Mouse (Mus musculus) gastrocnemius, postnatal 25 days (tissue): ENCODE measurements at regions not wholly inside any gene's neighbourhood (a gene's known extent, or its start where the extent isn't known, plus 50 kb on each side); places are given as distances from the start of the nearest gene placed in this dataset.

Experiments
- DNase-seq: peaks from one replicate; pipeline ENCODE4 v3.0.0; 2022

DNA sequence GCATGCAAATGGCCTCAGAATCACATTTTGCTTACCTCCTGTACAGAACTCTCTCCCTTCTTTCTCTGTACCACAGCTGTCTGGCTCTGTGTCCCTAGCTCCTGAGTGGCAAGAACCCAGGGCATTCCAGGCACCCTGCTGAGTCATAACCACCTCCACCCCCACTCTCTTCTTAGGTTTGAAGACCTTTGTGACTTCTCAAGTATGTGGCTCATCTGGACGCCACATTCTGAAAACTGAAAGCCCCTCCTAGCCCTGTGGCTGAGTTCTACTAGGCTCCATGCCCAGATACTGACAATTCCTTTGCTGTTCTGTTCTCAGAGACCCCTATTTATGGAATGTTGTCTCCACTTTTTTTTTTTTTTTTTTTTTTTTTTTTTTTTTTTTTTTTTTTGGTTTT, 136.9 kb upstream of the Klf6 start:
- DNase-seq = peak; percentile 42

DNA sequence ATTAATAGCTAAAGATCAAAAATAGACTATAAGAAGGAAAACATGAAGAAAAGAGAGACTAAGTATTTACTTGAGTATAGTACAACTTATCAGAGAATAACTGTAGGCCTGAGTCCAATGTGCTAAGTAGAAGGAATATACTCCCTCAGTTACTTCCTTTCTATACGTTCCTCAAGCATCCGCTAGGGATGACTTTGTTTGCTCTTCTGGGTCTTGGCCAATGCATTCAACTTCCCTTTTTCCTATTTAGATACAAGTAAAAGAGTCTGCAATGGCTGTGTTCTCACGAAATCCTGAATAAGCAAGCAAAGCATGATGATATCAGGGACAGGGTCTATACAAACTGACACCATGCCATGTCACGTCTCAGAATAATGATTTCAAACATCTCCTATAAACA, 135.3 kb upstream of the Klf6 start:
- DNase-seq = no peak

DNA sequence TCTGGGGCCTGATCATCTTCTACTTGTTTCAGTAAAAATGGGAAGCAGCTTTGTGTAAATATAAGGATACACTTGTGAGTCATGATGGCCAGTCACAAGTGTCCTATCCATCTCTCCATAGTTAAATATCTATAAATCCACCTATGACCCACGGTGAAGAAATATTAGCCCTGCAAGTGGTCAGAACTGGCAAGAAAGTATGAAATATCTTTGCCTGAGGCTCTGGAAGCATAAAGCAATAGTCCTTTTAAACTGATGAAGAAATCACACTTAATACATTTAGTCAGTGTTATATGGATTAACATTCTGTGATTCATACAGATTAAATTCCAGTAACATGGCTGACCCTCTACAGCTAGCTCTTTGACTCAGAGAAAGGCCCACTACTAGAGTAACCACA, 134.8 kb upstream of the Klf6 start:
- DNase-seq = no peak

DNA sequence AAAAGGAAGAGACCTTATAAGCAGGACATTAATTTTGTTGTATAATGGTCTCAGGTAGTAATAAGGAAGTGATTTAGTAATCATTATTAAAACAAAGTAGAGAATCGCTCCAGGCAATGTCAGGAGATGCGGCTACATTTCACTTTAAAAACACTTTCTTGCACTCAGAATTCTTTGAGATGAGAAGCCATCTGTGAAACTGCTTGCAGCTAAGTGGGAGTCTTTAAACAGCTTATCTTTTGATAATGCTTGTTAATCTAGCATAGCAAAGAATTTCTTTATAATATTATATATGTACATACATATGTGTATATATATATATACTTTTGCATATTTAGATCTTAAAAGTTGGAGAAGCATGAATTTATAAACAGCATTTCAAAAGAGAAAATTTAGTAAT, 133.1 kb upstream of the Klf6 start:
- DNase-seq = no peak

DNA sequence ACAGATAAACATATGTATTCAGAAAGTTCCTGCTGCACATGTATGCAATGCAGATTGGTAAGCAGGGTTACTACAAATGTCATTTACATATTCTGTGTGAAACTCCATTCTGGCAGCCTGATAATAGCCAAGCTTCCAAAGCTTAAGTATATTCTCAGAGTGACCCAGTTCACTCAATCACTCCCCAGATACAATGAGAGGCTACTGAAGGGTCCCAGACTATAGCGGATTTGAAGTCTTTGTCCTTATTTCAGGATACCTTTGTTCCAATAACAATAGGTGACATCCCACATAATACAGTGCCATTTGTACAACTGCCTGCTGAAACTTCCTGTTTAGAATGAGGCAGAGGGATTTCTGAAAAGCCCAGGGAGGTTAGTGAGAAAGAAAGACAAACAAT, 132.5 kb upstream of the Klf6 start:
- no peak for DNase-seq

DNA sequence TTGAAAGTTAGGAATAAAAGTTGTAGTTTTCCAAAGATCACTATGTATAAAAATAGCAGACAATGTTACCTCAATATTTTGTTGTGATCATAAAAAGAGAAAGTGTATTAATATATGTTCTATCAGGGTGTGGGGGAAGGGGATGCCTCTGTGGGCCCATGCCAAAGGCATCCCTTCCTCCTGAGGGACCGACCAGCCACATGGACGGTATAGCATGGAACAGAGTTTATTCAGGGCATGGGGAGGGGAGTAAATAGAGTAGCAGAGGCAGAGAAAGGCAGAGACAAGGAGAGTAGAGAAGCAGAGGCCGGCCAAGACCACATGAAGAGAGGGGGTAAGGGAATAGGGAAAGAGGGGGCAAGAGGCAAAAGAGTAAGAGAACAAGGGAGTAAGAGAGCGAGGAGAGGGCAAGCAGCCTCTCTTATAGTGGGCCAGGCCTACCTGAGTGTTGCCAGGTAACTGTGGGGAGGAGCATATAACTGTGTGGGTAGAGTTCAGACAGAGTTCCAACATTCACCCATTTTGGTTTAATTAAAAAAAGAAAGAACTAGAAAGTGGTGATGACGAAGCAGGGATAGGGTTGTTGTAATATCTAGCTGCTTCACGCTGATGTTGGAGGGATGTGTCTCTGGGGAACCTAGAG, 131.7 kb upstream of the Klf6 start:
- no peak for DNase-seq

DNA sequence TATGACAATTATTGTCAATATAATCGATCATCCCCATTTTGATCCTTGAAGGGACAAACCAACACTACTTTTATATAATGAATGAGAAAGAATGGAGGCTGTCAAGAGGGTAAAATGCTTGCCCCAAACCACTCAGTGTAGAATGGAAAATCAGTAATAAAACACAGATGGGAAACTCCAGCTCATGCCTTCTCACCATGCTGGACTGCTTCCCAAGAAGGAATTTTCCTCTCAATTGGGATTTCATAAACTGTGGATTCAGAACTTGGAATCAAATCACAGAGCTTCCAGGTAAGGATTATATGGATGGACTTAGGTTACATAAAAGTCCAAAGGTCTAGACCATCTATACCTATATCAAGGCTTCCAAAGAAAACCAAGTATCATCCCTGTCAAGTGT, 129.1 kb upstream of the Klf6 start:
- DNase-seq = no peak

DNA sequence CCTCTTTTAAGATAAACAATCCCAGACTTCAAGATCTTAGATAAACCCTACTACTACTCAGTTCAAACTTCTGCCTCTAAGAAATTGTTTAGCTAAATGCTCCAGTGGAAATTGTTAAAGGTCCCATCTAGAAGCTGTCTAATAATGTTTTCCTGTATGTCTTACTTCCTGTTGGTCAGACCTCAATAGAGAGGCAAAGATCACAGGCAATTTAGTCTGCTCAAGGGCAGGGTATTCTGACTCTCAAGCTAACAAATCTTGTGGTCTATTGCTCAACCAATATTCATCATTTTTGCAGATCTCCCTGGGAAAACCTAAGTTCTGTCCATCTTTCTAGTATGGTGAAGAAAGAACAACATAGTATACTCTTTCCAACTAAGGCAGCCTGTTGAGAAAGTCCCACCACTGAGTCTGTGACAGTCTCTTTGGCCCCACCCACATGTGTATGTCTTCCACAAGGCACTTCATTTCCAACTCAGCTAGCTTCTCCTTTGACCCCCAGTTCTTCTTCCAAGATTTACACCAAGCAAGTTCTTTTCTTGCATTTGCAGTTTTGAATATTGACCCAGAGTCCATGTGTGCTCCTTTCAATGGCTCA, 126.2 kb upstream of the Klf6 start:
- DNase-seq = no peak

DNA sequence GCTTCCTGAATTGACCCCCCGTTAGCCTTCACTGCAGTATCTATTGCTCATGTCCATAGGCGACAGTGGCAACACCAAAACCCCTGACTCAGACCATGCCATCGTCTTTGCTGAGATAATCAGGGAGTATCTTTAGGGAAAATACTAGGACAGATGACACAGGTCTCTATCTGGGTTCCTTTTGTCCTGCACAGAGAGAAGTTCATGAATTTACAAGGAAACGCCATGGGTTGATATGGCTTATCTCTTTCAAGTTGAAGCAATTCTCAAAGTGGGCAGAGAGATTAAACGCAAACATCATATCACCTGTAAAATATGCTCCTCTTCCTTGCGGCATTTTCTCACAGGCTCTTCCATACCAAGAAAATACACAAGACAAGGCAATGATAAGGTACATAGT, 124.8 kb upstream of the Klf6 start:
- no peak for DNase-seq

DNA sequence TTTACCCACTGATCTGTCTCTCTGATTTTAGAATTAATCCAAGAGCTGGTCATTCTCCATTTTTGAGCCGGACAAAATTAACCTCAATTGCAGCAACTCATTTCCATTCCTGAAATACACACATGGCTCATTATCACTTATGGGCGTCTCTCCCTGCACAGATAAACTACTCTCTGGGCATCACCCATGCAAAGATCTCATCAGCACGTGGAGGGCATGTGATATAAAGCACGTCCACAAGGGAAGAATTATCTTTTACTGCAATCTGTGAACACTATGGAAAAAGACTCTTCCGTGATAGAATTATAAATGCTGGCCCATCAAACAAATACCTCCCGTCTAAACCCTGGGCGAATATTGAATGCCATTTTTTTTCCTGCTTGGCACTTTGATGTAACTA, 124.1 kb upstream of the Klf6 start:
- no peak for DNase-seq

DNA sequence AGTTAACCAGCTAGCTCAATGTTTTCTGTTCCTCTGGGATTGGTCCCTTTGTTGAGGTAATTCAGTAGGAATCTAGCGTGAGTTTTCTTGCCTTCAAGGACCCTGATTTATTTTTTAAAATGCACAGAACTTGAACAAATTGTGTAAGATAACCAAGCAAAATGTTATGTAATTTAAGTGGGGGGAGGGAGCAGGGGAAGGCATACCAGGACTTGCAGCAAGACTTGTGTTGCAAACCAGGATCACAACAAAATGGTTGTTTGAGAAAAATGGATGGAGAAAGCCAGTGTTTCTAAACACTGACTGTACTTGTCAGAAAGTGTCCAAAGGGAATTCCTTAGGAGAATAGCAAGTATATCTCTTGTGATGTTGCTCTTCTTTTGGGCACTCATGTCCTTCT, 120.5 kb upstream of the Klf6 start:
- DNase-seq = no peak

DNA sequence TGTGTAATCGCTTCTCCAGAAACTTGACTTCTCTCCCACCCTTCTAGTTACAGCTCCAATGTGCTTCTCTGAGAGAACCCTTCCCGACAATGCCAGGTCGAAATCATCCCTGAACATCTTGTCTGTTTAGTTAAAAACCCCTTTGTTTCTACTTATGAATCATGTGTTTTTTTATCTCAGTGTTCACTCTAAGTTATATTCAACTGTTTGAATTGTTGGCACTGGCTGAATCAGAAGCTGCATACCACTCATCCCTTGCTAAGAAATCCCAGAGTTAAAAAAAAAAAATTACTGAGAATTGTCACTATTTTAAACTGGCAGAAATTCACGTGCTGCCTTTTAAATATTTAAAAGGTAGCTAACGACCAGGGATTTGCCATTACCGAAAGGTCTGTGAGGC, 116.3 kb upstream of the Klf6 start:
- DNase-seq = no peak

DNA sequence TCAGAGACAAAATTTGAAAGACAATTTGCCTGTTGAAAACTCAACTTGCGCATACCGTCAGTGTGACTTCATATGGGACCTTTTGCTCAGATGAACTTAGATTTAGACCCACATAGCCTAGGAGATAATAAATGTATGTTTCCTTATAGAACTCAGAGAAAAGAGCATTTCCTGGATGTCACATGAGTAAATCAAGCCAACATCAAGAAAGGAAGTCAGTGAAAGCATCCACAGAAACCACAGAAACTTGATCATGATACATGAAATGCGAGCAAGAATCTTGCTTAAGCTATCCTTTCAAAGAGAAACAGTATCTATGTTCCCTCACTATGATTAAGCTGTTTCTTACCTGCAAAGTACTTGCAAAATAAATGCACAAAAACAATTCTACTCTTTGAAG, 104.1 kb upstream of the Klf6 start:
- DNase-seq = no peak

DNA sequence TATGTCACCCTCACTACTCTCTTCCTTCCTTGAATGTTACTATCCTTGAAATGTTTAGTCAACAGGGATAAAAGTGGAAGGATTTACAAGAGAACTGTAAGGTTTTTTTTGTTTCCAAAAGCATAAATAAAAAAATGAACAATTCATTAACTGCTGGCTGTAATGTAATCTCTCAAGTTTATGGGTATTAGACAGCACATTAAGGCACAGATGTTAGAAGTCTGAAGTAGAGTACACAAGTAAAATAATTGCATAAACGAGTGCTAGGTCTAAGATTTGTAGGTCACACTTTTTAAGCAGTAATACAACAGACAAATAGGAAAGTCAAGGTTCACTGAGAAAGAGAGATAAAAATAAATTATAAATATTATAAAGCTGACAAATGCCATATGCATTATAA, 103.3 kb upstream of the Klf6 start:
- DNase-seq = no peak

DNA sequence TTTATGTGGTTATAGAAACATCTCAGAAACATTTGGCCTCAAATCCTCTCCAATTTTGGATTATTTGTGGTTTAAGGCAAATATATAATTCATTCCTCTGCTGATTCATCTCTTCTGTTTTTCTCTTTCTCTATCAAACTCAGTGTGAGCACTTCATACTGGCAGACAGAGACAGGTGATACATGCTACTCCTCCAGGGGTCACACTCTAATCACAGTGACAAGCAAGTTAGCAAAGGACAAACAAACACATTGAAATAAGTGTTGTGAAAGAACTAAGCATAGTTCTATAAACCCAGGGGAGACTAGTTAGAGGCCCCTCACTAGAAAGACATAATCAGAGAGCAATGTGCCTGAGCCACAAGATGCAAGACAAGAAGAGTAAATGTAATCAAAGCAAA, 101.3 kb upstream of the Klf6 start:
- no peak for DNase-seq

DNA sequence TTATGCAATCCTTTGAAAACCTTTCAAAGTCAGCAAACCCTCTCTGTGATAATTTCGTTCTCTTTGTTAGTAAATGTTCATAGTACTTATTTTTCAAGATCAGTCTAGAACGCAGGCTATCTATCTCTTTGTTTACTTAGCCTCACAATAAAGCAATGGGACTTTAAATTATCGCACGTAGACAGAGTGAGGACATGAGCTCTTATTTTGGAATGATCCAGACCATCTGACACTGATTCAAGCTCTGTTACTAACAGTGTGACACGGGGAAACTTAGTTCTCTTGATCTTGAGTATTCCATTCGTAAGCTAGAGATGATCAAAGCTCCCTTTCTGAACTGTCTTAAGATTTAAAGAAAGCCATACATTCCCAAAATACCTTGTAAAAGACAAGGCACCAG, 94.9 kb upstream of the Klf6 start:
- DNase-seq = no peak

DNA sequence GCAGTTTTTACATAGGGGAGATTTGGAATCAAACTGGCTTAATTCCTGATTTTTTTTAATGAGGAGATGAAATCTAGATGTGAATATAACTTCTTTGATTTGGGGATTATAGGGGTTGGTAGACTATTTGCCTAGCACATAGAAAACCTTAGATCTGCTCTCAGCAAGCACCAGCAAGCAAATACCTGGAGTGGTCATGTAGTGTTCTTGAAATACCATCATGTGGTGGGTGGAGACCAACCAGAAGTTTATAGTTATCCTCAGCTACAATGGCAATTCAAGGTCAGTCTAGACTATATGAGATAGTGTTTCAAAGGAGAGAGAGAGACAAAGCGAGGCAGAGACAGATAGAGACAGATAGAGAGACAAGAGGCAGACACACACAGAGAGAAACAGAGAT, 94.1 kb upstream of the Klf6 start:
- no peak for DNase-seq

DNA sequence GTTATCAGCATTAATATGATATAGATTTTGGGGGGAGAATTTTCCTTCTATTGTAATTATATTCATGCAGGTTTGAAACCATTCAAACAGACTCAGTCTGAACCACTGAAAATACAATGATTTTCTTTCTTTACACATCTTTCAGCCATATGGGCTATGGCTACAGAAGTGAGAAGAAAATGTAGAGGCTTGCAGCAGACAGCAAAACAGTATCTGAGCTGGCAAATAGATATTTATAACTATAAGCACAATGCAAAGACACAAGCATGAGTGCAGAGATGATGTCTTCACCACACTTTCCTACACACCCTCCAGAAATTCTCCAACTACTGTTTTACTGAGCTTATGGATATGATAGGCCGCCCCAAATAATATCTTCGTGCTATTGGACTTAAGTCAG, 92.6 kb upstream of the Klf6 start:
- no peak for DNase-seq

DNA sequence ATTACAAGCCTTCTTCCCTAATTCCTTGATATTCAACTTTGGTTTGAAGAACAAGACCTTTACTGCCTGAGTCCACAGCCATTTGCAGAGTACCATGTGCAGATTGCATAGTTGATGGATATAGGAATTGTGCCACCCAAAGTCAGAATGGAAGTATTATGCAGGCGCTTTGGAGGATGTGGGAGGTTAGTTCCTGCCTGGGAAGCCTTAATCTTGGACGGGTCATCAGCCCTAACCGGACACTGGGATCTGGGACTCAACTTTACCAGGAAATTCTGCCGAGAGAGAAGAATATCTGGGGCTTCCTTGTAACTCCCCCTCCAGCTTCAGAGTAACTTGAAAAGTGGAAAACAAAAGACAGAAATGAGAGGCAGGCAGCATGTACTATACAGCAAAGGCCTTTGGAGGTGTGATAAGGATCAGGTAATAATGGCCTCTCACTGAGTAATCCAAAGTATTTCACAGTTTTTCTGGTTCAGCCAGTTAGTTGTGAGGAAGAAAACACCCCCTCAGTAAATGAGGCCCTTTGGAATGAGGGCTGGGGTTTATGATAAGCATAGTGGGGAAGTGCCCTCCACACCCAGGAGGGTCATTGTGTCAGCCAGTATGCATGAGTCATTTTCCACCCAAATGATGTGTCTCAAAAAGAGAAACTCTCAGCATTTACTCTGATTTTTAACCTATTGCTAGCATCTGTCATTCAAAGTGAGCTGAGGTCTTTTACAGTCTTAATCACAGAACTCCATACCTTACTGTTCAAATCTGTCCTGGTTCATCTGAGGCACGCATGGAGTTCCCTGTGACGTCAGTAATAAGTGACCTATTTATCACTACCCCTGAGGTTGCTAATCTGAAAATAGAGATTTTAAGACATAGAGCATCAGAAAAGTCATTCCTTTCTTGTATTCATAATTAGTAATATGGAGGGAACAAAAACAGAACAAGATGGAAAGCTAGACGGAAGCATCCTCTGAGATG, 91.7 kb upstream of the Klf6 start:
- no peak for DNase-seq

DNA sequence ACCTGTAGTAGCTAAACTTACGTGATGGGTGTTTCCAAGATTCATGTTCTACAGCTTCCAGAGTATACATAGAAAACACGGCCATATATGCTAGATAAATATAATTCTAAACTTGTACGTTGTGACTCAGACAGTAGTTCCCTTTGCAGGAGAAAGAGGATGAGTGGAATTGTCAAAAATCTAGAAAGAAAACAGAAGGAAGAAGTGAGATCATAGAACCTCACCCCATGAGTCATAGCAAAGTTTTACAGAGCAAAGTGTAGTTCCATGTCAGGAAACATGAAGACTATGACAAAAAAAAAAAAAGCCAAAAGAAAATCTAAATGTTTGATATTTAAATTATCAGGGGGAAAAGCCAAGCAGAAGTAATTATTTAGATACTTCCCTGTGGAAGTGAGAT, 87.5 kb upstream of the Klf6 start:
- no peak for DNase-seq

DNA sequence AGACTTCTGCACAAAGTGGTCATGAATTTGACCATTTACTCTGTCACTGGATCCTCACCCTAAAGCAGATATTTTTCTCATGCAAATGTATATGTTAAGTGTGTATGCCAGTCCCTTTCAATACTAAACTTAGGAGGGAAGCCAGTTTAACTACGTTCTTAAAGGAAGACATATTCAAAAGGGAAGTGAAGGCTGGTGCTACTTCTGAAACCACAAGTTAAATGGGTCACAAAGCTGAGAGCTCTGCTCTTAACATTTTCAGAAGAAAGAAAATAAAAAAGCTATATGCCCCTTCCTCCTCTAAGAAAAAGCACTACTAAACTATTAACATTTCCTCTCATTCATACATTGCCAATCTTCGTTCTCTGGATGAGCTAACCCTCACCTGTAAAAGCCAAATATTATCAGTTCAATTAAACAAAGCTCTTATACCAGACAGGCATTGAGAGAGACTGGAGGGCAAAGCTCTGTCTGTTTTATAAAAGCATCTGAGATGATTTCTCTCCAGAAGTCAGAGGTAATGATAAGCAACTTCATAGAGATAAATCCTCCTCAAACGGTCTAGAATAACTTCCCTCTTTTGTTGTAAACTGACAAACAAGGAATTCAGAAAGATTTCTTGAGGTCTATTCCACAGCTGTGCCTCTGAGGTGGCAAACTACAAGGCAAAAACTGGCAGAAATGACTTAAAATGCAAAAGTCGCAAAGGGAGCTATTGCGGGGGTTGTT, 82.7 kb upstream of the Klf6 start:
- no peak for DNase-seq

DNA sequence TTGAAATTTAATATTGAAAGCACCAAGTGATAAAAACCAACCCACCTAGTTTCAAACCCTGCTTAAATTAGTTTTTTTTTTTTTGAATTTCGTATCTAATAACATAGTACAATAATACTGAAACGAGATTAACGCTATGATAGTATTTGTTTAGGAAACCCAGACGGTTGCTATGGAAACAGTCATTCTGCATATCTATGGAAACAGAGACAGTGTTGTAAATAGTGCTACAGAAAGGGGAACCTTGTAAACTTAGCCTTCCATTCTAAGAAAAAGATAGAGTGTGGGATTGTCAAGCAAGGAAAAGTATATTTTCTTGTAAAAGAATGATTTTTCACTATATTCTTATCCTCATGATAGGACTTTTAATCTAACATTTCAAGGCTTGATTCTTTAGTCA, 81.9 kb upstream of the Klf6 start:
- DNase-seq = no peak

DNA sequence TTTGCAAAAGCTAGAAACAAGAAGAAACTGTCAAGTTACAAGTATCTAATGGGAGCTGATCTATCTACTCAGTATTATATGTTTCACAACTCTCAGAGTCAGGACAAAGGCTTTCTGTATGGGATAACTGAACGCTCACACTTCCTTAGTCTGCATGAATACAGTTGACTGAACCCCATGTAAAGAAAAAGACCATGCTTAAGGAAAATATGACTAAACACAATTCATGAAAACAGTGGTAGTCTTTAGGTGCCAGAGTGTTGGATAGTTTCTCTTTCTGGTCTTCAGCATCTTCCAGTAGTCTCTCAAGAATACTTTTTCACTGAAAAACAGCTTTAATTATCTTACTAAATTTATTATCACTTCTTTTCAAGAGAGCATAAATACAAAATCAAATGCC, 78.7 kb upstream of the Klf6 start:
- DNase-seq = no peak
